Mouse (Mus musculus) forebrain, embryonic 15.5 days (tissue): Measurements from ENCODE around the gene Gnb3. TPM values are rescaled to one million over a fixed set of nuclear protein-coding genes. Genes with fewer than 3 reads are reported as not detected.

ENCODE experiments used
- ATAC-seq: fragments of 200-750 bp; cut with Nextera tagmentation; replicated peaks from 2 replicates; pipeline ENCODE4 v1.8.0; 2017; ENCODE audit warnings: mild to moderate bottlenecking, moderate TSS enrichment, moderate library complexity
- H3K27ac ChIP-seq: fragments of 300-500 bp; sonication (generic); replicated peaks from 2 replicates; pipeline ENCODE4 v1.5.1; 2015; ENCODE audit warnings: mild to moderate bottlenecking, inconsistent platforms
- H3K27me3 ChIP-seq: fragments of 300-500 bp; sonication (generic); 2 replicates; pipeline ENCODE4 v1.6.1; 2015; ENCODE audit warnings: inconsistent platforms
- H3K36me3 ChIP-seq: fragments of 300-500 bp; sonication (generic); 2 replicates; pipeline ENCODE4 v1.6.1; 2015; ENCODE audit warnings: mild to moderate bottlenecking, inconsistent platforms
- H3K4me1 ChIP-seq: fragments of 300-500 bp; sonication (generic); 2 replicates; pipeline ENCODE4 v1.6.1; 2015; ENCODE audit warnings: inconsistent platforms
- H3K4me2 ChIP-seq: fragments of 300-500 bp; sonication (generic); replicated peaks from 2 replicates; pipeline ENCODE4 v1.6.1; 2015; ENCODE audit warnings: mild to moderate bottlenecking, inconsistent platforms
- H3K4me3 ChIP-seq: fragments of 300-500 bp; sonication (generic); 2 replicates; pipeline ENCODE4 v1.5.1; 2015; ENCODE audit warnings: mild to moderate bottlenecking, inconsistent platforms
- H3K9ac ChIP-seq: fragments of 300-500 bp; sonication (generic); replicated peaks from 2 replicates; pipeline ENCODE4 v1.6.1; 2015; ENCODE audit warnings: mild to moderate bottlenecking, inconsistent platforms
- H3K9me3 ChIP-seq: fragments of 300-500 bp; sonication (generic); 2 replicates; pipeline ENCODE4 v1.6.1; 2016; ENCODE audit warnings: inconsistent platforms
- WGBS: fragments of 180-500 bp; shearing (Covaris S2); methylation state at CpG from one replicate; pipeline ENCODE4 v1.1.7; 2015; ENCODE audit warnings: mixed read lengths; 5-methylcytosine and 5-hydroxymethylcytosine counted together
- polyA plus RNA-seq: library from polyadenylated mRNA; unstranded; fragments of >200 nt; fragmentation: Nextera tagmentation; extraction: Ambion mirVana; gene quantifications from 2 replicates; pipeline ENCODE4 v1.2.1, GENCODE M21; 2015

Gene Gnb3
- polyA plus RNA-seq, 1 experiment from 2014 or later = 1.8 TPM

GRCm38 (mm10) chr6:124786756-124787420, 53.2 kb downstream of the Gnb3 start:
- Histone ChIP-seq H3K4me2 (no peak overlapping the region), H3K27me3 (no peaks in the 10 kb centered on the region), H3K9me3 (no peaks in the 10 kb centered on the region), H3K27ac (no peak overlapping the region), H3K4me3 (no peak overlapping the region), H3K9ac (no peak overlapping the region), H3K4me1 (peaks cover 3% of the 10 kb centered on the region; the same call in 1 of the 2 replicates), H3K36me3 (no peaks in the 10 kb centered on the region)
- 53% methylated on average over 8 of the region's 8 CpGs for WGBS
- ATAC-seq = no peak

Other genes starting within 250 kb of the Gnb3 start
- gene C1s2, start 204.2 kb downstream of the Gnb3 start, polyA plus RNA-seq = 0.15 and 0.18 TPM in 2 replicates
- 34.6 and 35.1 TPM in 2 replicates for gene Lpcat3, start 177.2 kb downstream of the Gnb3 start, polyA plus RNA-seq
- 153 and 160 TPM in 2 replicates for gene Emg1, start 128.1 kb downstream of the Gnb3 start, polyA plus RNA-seq
- 271 and 275 TPM in 2 replicates for gene Phb2, start 127.9 kb downstream of the Gnb3 start, polyA plus RNA-seq
- 3.2 and 4.4 TPM in 2 replicates for gene Ptpn6, start 101.6 kb downstream of the Gnb3 start, polyA plus RNA-seq
- 652 and 676 TPM in 2 replicates for gene Grcc10, start 98.9 kb downstream of the Gnb3 start, polyA plus RNA-seq
- not detected in 2 replicates for gene Gm45234, start 84.3 kb downstream of the Gnb3 start, polyA plus RNA-seq
- 22.3 and 24.5 TPM in 2 replicates for gene Atn1, start 83.8 kb downstream of the Gnb3 start, polyA plus RNA-seq
- 40.1 and 44.2 TPM in 2 replicates for gene Eno2, start 70.6 kb downstream of the Gnb3 start, polyA plus RNA-seq
- 3.7 and 4.8 TPM in 2 replicates for gene Lrrc23, start 60.5 kb downstream of the Gnb3 start, polyA plus RNA-seq
- gene Spsb2, start 31.6 kb downstream of the Gnb3 start, polyA plus RNA-seq = 4.4 and 5.0 TPM in 2 replicates
- gene Tpi1, start 26.0 kb downstream of the Gnb3 start, polyA plus RNA-seq = 352 and 365 TPM in 2 replicates
- 194 and 200 TPM in 2 replicates for gene Usp5, start 10.8 kb downstream of the Gnb3 start, polyA plus RNA-seq
- gene Cdca3, start 10.7 kb downstream of the Gnb3 start, polyA plus RNA-seq = 100 and 106 TPM in 2 replicates
- gene P3h3, start 17.5 kb upstream of the Gnb3 start, polyA plus RNA-seq = 15.3 and 15.7 TPM in 2 replicates
- gene Gpr162, start 23.7 kb upstream of the Gnb3 start, polyA plus RNA-seq = 25.2 and 25.9 TPM in 2 replicates
- 0.15 TPM in 1 of 2 replicates, not detected in the other for gene Cd4, start 47.9 kb upstream of the Gnb3 start, polyA plus RNA-seq
- gene Lag3, start 71.4 kb upstream of the Gnb3 start, polyA plus RNA-seq = 2.6 and 3.3 TPM in 2 replicates
- gene Ptms, start 79.8 kb upstream of the Gnb3 start, polyA plus RNA-seq = 772 and 823 TPM in 2 replicates
- gene Mlf2, start 91.1 kb upstream of the Gnb3 start, polyA plus RNA-seq = 507 and 513 TPM in 2 replicates
- gene Cops7a, start 125.3 kb upstream of the Gnb3 start, polyA plus RNA-seq = 90.2 and 93.6 TPM in 2 replicates
- 29.9 and 30.4 TPM in 2 replicates for gene Pianp, start 156.4 kb upstream of the Gnb3 start, polyA plus RNA-seq
- gene Zfp384, start 168.9 kb upstream of the Gnb3 start, polyA plus RNA-seq = 16.7 and 21.7 TPM in 2 replicates
- 207 and 211 TPM in 2 replicates for gene Ing4, start 199.5 kb upstream of the Gnb3 start, polyA plus RNA-seq
- 21.9 and 26.2 TPM in 2 replicates for gene Acrbp, start 209.4 kb upstream of the Gnb3 start, polyA plus RNA-seq
- 0.50 and 0.71 TPM in 2 replicates for gene Lpar5, start 227.6 kb upstream of the Gnb3 start, polyA plus RNA-seq